7 mouse cellular contexts compared by ENCODE assay signal in the genomic region with DNA sequence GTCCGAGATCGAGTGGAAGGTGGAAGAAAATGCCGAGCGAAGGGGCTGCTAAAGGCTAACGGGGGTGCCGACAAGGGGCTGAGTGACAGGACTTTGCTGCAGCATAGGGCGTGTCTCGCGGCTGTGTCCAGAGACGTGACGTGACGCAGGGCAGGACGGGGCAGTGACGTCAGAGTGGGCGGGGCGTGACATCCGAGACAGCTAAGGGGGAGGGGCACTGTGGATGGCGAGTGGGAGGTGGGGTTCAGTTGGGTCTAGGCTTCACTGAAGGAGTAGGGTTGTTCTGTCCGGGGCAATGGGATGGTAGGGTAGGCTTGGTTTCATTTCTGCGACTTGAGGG. TPM values are rescaled to one million over a fixed set of nuclear protein-coding genes. Genes with fewer than 3 reads are reported as not detected.
A peak's percentile ranks its signal among the peaks of the same experiment; 100 is the strongest.
DNase-seq lines count a peak whose midpoint lies in the region; ATAC-seq lines count a peak whose summit lies in the region.

No protein-coding gene starts in this region.

- WGBS in intestine, embryonic 15.5 days, result 0% methylated on average over 20 of the region's 20 CpGs
- WGBS in midbrain, embryonic 10.5 days, result under 1% methylated on average over 20 of the region's 20 CpGs

- H3K9ac ChIP-seq in intestine, embryonic 15.5 days, result peak overlapping the region; percentile 88

- H3K4me3 ChIP-seq in intestine, embryonic 15.5 days (replicated peaks), result peak overlapping the region; percentile 88
- H3K4me3 ChIP-seq in midbrain, embryonic 10.5 days, result peak overlapping the region; percentile 86

- H3K9me3 ChIP-seq in intestine, embryonic 15.5 days, result no peaks in the 10 kb centered on the region
- no peaks in the 10 kb centered on the region for H3K9me3 ChIP-seq in midbrain, embryonic 10.5 days (replicated peaks)

- peak; percentile 86 for ATAC-seq in intestine, embryonic 15.5 days

- peak overlapping the region; percentile 97 for H3K27ac ChIP-seq in intestine, embryonic 15.5 days
- H3K27ac ChIP-seq in midbrain, embryonic 10.5 days (replicated peaks), result peak overlapping the region; percentile 95

- DNase-seq in adrenal gland, adult (ENCODE audit: inconsistent age in 2 of 2, low spot score in 1 of 2), result peak; percentile 95 to 98
- peak; percentile 96 for DNase-seq in embryo, embryonic 10.5 days (ENCODE audit: low spot score)
- peak; percentile 91 for DNase-seq in gastrocnemius, postnatal 25 days
- peak; percentile 93 to 94 for DNase-seq in left cerebral cortex, postnatal 25 days (ENCODE audit: low spot score in 2 of 2)
- DNase-seq in midbrain, embryonic 10.5 days (ENCODE audit: low spot score), result peak; percentile 96
- peak; percentile 93 for DNase-seq in right cerebral cortex, postnatal 4 days

- peaks cover 3% of the 10 kb centered on the region; the same call in 1 of the 2 replicates for H3K36me3 ChIP-seq in intestine, embryonic 15.5 days
- peaks cover 26% of the 10 kb centered on the region for H3K36me3 ChIP-seq in midbrain, embryonic 10.5 days

- peak overlapping the region; percentile 88 for H3K4me2 ChIP-seq in intestine, embryonic 15.5 days (replicated peaks)

- H3K27me3 ChIP-seq in intestine, embryonic 15.5 days (replicated peaks), result no peaks in the 10 kb centered on the region
- H3K27me3 ChIP-seq in midbrain, embryonic 10.5 days (ENCODE audit: low read depth, poor library complexity, severe bottlenecking), result no peaks in the 10 kb centered on the region

- peaks cover 9% of the 10 kb centered on the region; the same call in 1 of the 2 replicates for H3K4me1 ChIP-seq in intestine, embryonic 15.5 days (replicated peaks)
- peaks cover 33% of the 10 kb centered on the region for H3K4me1 ChIP-seq in midbrain, embryonic 10.5 days

- intact Hi-C loops in left cerebral cortex, postnatal 25 days (cut with DNase I), result loop anchor here (5.0 kb wide), 1 partner anchor 122 kb away; a partner anchor contains a TSS

RNA-seq across cellular contexts. Expression of a gene that starts 0.7 kb away (rescaled TPM):
- 100 to 1,000 TPM; 112 to 128 TPM for total RNA-seq in gastrocnemius, postnatal 25 days (2021)
- polyA plus RNA-seq in intestine, embryonic 15.5 days (2015; fragmentation: Nextera tagmentation; extraction: Ambion mirVana), result 147 and 170 TPM in 2 replicates
- total RNA-seq in left cerebral cortex, postnatal 25 days (2021), result 100 to 1,000 TPM; 568 to 614 TPM
- polyA plus RNA-seq in midbrain, embryonic 10.5 days (2016; fragmentation: Nextera tagmentation; extraction: Ambion mirVana), result 150 and 167 TPM in 2 replicates

RNA-seq across cellular contexts. Expression of a gene that starts 32.7 kb away (rescaled TPM):
- not detected for total RNA-seq in gastrocnemius, postnatal 25 days (2021)
- polyA plus RNA-seq in intestine, embryonic 15.5 days (2015; fragmentation: Nextera tagmentation; extraction: Ambion mirVana), result 0.04 TPM in 1 of 2 replicates, not detected in the other
- under 1 TPM in 1 of 2 experiments, not detected in 1; 0.09 TPM for total RNA-seq in left cerebral cortex, postnatal 25 days (2021)
- polyA plus RNA-seq in midbrain, embryonic 10.5 days (2016; fragmentation: Nextera tagmentation; extraction: Ambion mirVana), result 0.06 and 0.10 TPM in 2 replicates

RNA-seq across cellular contexts. Expression of a gene that starts 37.0 kb away (rescaled TPM):
- not detected for total RNA-seq in gastrocnemius, postnatal 25 days (2021)
- polyA plus RNA-seq in intestine, embryonic 15.5 days (2015; fragmentation: Nextera tagmentation; extraction: Ambion mirVana), result 59.1 and 63.8 TPM in 2 replicates
- 100 to 1,000 TPM; 447 to 452 TPM for total RNA-seq in left cerebral cortex, postnatal 25 days (2021)
- polyA plus RNA-seq in midbrain, embryonic 10.5 days (2016; fragmentation: Nextera tagmentation; extraction: Ambion mirVana), result 428 and 665 TPM in 2 replicates

RNA-seq across cellular contexts. Expression of a gene that starts 41.7 kb away (rescaled TPM):
- under 1 TPM; 0.19 to 0.49 TPM for total RNA-seq in gastrocnemius, postnatal 25 days (2021)
- polyA plus RNA-seq in intestine, embryonic 15.5 days (2015; fragmentation: Nextera tagmentation; extraction: Ambion mirVana), result 3.9 and 4.4 TPM in 2 replicates
- 10 to 100 TPM; 16.0 to 16.5 TPM for total RNA-seq in left cerebral cortex, postnatal 25 days (2021)
- 9.7 and 12.3 TPM in 2 replicates for polyA plus RNA-seq in midbrain, embryonic 10.5 days (2016; fragmentation: Nextera tagmentation; extraction: Ambion mirVana)

RNA-seq across cellular contexts. Expression of a gene that starts 49.1 kb away (rescaled TPM):
- total RNA-seq in gastrocnemius, postnatal 25 days (2021), result 10 to 100 TPM; 37.8 to 38.2 TPM
- polyA plus RNA-seq in intestine, embryonic 15.5 days (2015; fragmentation: Nextera tagmentation; extraction: Ambion mirVana), result 26.0 and 26.4 TPM in 2 replicates
- total RNA-seq in left cerebral cortex, postnatal 25 days (2021), result 10 to 100 TPM; 67.6 to 68.8 TPM
- 42.1 and 45.9 TPM in 2 replicates for polyA plus RNA-seq in midbrain, embryonic 10.5 days (2016; fragmentation: Nextera tagmentation; extraction: Ambion mirVana)

Comparison
In these comparisons a context has a peak if more than half of its experiments do, and no peak if none do; other contexts are left out.
1. Peak in every context shown above with its lines: DNase-seq, ATAC-seq, H3K4me3 ChIP-seq and H3K27ac ChIP-seq.
2. RNA of a gene that starts 0.7 kb away (total RNA-seq): 568 to 614 TPM in left cerebral cortex, postnatal 25 days; 112 to 128 TPM in gastrocnemius, postnatal 25 days; every median in the first group is over 4 times any median in the second.
3. RNA of a gene that starts 37.0 kb away (total RNA-seq): 447 to 452 TPM in left cerebral cortex, postnatal 25 days; not detected in gastrocnemius, postnatal 25 days; every median in the first group is over 100 times any median in the second.